Mouse (Mus musculus): ENCODE results near the gene Trim69. TPM values are rescaled to one million over a fixed set of nuclear protein-coding genes. Genes with fewer than 3 reads are reported as not detected.

The Trim69 gene
- polyA plus RNA-seq, 1 experiment, result not detected

GRCm38 (mm10) chr2:122172188-122172587 lies 11.7 kb downstream of the Trim69 start:
- 92% methylated on average over 2 of the region's 2 CpGs for WGBS
- no peaks in the 10 kb centered on the region for H3K36me3 ChIP-seq (ENCODE audit: control insufficient read depth, insufficient read depth, low read length)
- no peaks in the 10 kb centered on the region for H3K4me1 ChIP-seq (ENCODE audit: control insufficient read depth, insufficient read depth, insufficient read length)
- no peak overlapping the region for H3K4me3 ChIP-seq (ENCODE audit: extremely low read depth, insufficient read depth, insufficient read length)
- H3K27ac ChIP-seq (ENCODE audit: insufficient read depth, low read length), result no peak overlapping the region
- DNase-seq (ENCODE audit: low read depth in 1 of 2, low spot score in 2 of 2), result no peak
- H3K27me3 ChIP-seq (ENCODE audit: control insufficient read depth, insufficient read depth, low read length), result no peaks in the 10 kb centered on the region
- TF ChIP-seq CTCF (IDR thresholded peaks at IDR 0.05; ENCODE audit: extremely low read depth, insufficient read depth, insufficient read length, insufficient replicate concordance) (no peak), POLR2A (IDR thresholded peaks at IDR 0.05; ENCODE audit: low read depth, low read length) (no peak)

GRCm38 (mm10) chr2:122180051-122180822 lies 19.7 kb downstream of the Trim69 start:
- H3K36me3 ChIP-seq (ENCODE audit: control insufficient read depth, insufficient read depth, low read length), result no peaks in the 10 kb centered on the region
- H3K27me3 ChIP-seq (ENCODE audit: control insufficient read depth, insufficient read depth, low read length), result no peaks in the 10 kb centered on the region
- peaks cover 3% of the 10 kb centered on the region; the same call in 1 of the 2 replicates for H3K4me1 ChIP-seq (ENCODE audit: control insufficient read depth, insufficient read depth, insufficient read length)
- 41% methylated on average over 8 of the region's 8 CpGs for WGBS
- H3K27ac ChIP-seq (ENCODE audit: insufficient read depth, low read length), result no peak overlapping the region; the same call in 1 of the 2 replicates
- DNase-seq (ENCODE audit: low read depth in 1 of 2, low spot score in 2 of 2), result peak in 1 of 2 experiments; percentile 29
- no peak for TF ChIP-seq POLR2A (IDR thresholded peaks at IDR 0.05; ENCODE audit: low read depth, low read length)
- no peak for TF ChIP-seq CTCF (IDR thresholded peaks at IDR 0.05; ENCODE audit: extremely low read depth, insufficient read depth, insufficient read length, insufficient replicate concordance)
- H3K4me3 ChIP-seq (ENCODE audit: extremely low read depth, insufficient read depth, insufficient read length), result no peak overlapping the region

GRCm38 (mm10) chr2:122185086-122185485 lies 24.6 kb downstream of the Trim69 start:
- Histone ChIP-seq H3K27me3 (ENCODE audit: control insufficient read depth, insufficient read depth, low read length) (no peaks in the 10 kb centered on the region), H3K4me1 (ENCODE audit: control insufficient read depth, insufficient read depth, insufficient read length) (peaks cover 3% of the 10 kb centered on the region; the same call in 1 of the 2 replicates), H3K36me3 (ENCODE audit: control insufficient read depth, insufficient read depth, low read length) (no peaks in the 10 kb centered on the region), H3K4me3 (ENCODE audit: extremely low read depth, insufficient read depth, insufficient read length) (no peak overlapping the region), H3K27ac (ENCODE audit: insufficient read depth, low read length) (no peak overlapping the region)
- DNase-seq (ENCODE audit: low read depth in 1 of 2, low spot score in 2 of 2), result no peak
- TF ChIP-seq CTCF (IDR thresholded peaks at IDR 0.05; ENCODE audit: extremely low read depth, insufficient read depth, insufficient read length, insufficient replicate concordance) (no peak), POLR2A (IDR thresholded peaks at IDR 0.05; ENCODE audit: low read depth, low read length) (no peak)
- WGBS, result 52% methylated on average over 4 of the region's 4 CpGs

GRCm38 (mm10) chr2:122186106-122186505 lies 25.6 kb downstream of the Trim69 start, which contains the start of the genes Patl2 and Terb2:
TSS of gene Patl2 (minus strand) at chr2:122186189.
TSS of gene Terb2 (plus strand) at chr2:122186272.
- TF ChIP-seq POLR2A (IDR thresholded peaks at IDR 0.05; ENCODE audit: low read depth, low read length), result no peak
- TF ChIP-seq CTCF (IDR thresholded peaks at IDR 0.05; ENCODE audit: extremely low read depth, insufficient read depth, insufficient read length, insufficient replicate concordance), result no peak
- Histone ChIP-seq H3K27ac (ENCODE audit: insufficient read depth, low read length) (no peak within 1 kb of the TSS), H3K4me3 (ENCODE audit: extremely low read depth, insufficient read depth, insufficient read length) (no peak within 1 kb of the TSS), H3K4me1 (ENCODE audit: control insufficient read depth, insufficient read depth, insufficient read length) (no peaks in the 10 kb centered on the region), H3K36me3 (ENCODE audit: control insufficient read depth, insufficient read depth, low read length) (no peaks in the 10 kb centered on the region), H3K27me3 (ENCODE audit: control insufficient read depth, insufficient read depth, low read length) (no peaks in the 10 kb centered on the region)
- WGBS, result 92% methylated on average over 17 of the region's 17 CpGs
- DNase-seq (ENCODE audit: low read depth in 1 of 2, low spot score in 2 of 2), result no peak

- 91% methylated on average over 3 of the region's 3 CpGs for WGBS
- DNase-seq (ENCODE audit: low read depth in 1 of 2, low spot score in 2 of 2), result no peak
- Histone ChIP-seq H3K27ac (ENCODE audit: insufficient read depth, low read length) (no peak overlapping the region), H3K36me3 (ENCODE audit: control insufficient read depth, insufficient read depth, low read length) (no peaks in the 10 kb centered on the region), H3K4me1 (ENCODE audit: control insufficient read depth, insufficient read depth, insufficient read length) (no peaks in the 10 kb centered on the region), H3K27me3 (ENCODE audit: control insufficient read depth, insufficient read depth, low read length) (no peaks in the 10 kb centered on the region), H3K4me3 (ENCODE audit: extremely low read depth, insufficient read depth, insufficient read length) (no peak overlapping the region)
- TF ChIP-seq CTCF (IDR thresholded peaks at IDR 0.05; ENCODE audit: extremely low read depth, insufficient read depth, insufficient read length, insufficient replicate concordance) (no peak), POLR2A (IDR thresholded peaks at IDR 0.05; ENCODE audit: low read depth, low read length) (no peak)
Measured at GRCm38 (mm10) chr2:122186751-122187150, 26.3 kb downstream of the Trim69 start.

GRCm38 (mm10) chr2:122191849-122192248 lies 31.3 kb downstream of the Trim69 start:
- no peak for DNase-seq (ENCODE audit: low read depth in 1 of 2, low spot score in 2 of 2)
- no peaks in the 10 kb centered on the region for H3K27me3 ChIP-seq (ENCODE audit: control insufficient read depth, insufficient read depth, low read length)

GRCm38 (mm10) chr2:122194509-122194929 lies 34.0 kb downstream of the Trim69 start:
- Histone ChIP-seq H3K36me3 (ENCODE audit: control insufficient read depth, insufficient read depth, low read length) (no peaks in the 10 kb centered on the region), H3K4me3 (ENCODE audit: extremely low read depth, insufficient read depth, insufficient read length) (no peak overlapping the region), H3K27me3 (ENCODE audit: control insufficient read depth, insufficient read depth, low read length) (no peaks in the 10 kb centered on the region), H3K4me1 (ENCODE audit: control insufficient read depth, insufficient read depth, insufficient read length) (no peaks in the 10 kb centered on the region), H3K27ac (ENCODE audit: insufficient read depth, low read length) (no peak overlapping the region)
- DNase-seq (ENCODE audit: low read depth in 1 of 2, low spot score in 2 of 2), result peak in 1 of 2 experiments; percentile 14
- TF ChIP-seq CTCF (IDR thresholded peaks at IDR 0.05; ENCODE audit: extremely low read depth, insufficient read depth, insufficient read length, insufficient replicate concordance) (no peak), POLR2A (IDR thresholded peaks at IDR 0.05; ENCODE audit: low read depth, low read length) (no peak)
- 38% methylated on average over 1 of the region's 1 CpGs for WGBS

More at GRCm38 (mm10) chr2:122191849-122192248, 31.3 kb downstream of the Trim69 start:
- no peak for TF ChIP-seq POLR2A (IDR thresholded peaks at IDR 0.05; ENCODE audit: low read depth, low read length)
- no peak for TF ChIP-seq CTCF (IDR thresholded peaks at IDR 0.05; ENCODE audit: extremely low read depth, insufficient read depth, insufficient read length, insufficient replicate concordance)
- Histone ChIP-seq H3K27ac (ENCODE audit: insufficient read depth, low read length) (no peak overlapping the region), H3K4me1 (ENCODE audit: control insufficient read depth, insufficient read depth, insufficient read length) (no peaks in the 10 kb centered on the region), H3K36me3 (ENCODE audit: control insufficient read depth, insufficient read depth, low read length) (no peaks in the 10 kb centered on the region), H3K4me3 (ENCODE audit: extremely low read depth, insufficient read depth, insufficient read length) (no peak overlapping the region)
- 71% methylated on average over 3 of the region's 3 CpGs for WGBS

Measured in spleen, adult 2 months (tissue).